Mouse (Mus musculus) ES-Bruce4 (cell line): ENCODE data around the gene Gm17660.

Source experiments
- CTCF ChIP-seq: IDR thresholded peaks from one replicate; pipeline ENCODE4 v1.8.1; 2011; ENCODE audit warnings: low read depth, low read length
- EP300 ChIP-seq: IDR thresholded peaks from 2 replicates; pipeline ENCODE4 v1.6.1; 2011; ENCODE audit warnings: low read depth, low read length; ENCODE audit not compliant: insufficient read depth
- POLR2A ChIP-seq: IDR thresholded peaks from one replicate; pipeline ENCODE4 v1.8.1; 2011; ENCODE audit warnings: low read length; ENCODE audit not compliant: insufficient read depth

DNA sequence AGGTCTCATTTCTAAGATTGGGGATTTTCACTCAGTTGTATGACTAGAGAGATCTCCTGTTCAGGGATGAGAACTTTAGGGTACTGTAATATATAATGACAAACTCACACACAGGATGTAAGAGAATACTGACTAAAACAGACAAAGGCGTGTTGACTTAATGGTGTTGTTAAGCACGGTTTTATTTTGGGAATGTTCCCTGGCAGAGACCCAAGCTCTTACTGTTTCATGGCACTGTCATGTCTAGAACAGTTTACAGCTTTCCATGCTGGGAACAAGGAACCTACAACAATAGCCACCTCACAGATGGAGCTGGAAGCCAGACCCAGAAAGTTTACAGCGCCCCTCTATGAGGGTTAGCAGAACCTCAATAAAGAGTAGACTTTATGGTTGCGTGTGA is 38.5 kb upstream of the Gm17660 start:
- TF ChIP-seq CTCF (no peak), EP300 (no peak), POLR2A (no peak)
